Mouse (Mus musculus) E14TG2a.4 (cell line): ENCODE measurements around the gene Plpp7.
A peak's percentile ranks its signal among the peaks of the same experiment; 100 is the strongest.

Source experiments
- H3K27me3 ChIP-seq: 2 replicates; pipeline ENCODE4 v1.6.1; 2014; ENCODE audit warnings: low read length, control low read depth; ENCODE audit not compliant: insufficient read depth
- H3K36me3 ChIP-seq: 2 replicates; pipeline ENCODE4 v1.6.1; 2014; ENCODE audit warnings: low read length, control low read depth; ENCODE audit not compliant: insufficient read depth
- H3K4me1 ChIP-seq: replicated peaks from 2 replicates; pipeline ENCODE4 v1.6.1; 2014; ENCODE audit warnings: low read depth, low read length, control low read depth
- H3K4me3 ChIP-seq: replicated peaks from 2 replicates; pipeline ENCODE4 v1.5.1; 2014; ENCODE audit warnings: mild to moderate bottlenecking, low read length
- H3K9me3 ChIP-seq: 2 replicates; pipeline ENCODE4 v1.6.1; 2014; ENCODE audit warnings: low read length, control low read depth
- CTCF ChIP-seq: conservative IDR thresholded peaks from 2 replicates; pipeline ENCODE4 v1.5.1; 2014; ENCODE audit warnings: low read length
- NANOG ChIP-seq: IDR thresholded peaks from 2 replicates; pipeline ENCODE4 v1.6.1; 2014; ENCODE audit warnings: borderline replicate concordance, low read length, mixed read lengths
- POU5F1 ChIP-seq: IDR thresholded peaks from 2 replicates; pipeline ENCODE4 v1.6.1; 2014; ENCODE audit warnings: low read length, borderline replicate concordance

Gene Plpp7

DNA sequence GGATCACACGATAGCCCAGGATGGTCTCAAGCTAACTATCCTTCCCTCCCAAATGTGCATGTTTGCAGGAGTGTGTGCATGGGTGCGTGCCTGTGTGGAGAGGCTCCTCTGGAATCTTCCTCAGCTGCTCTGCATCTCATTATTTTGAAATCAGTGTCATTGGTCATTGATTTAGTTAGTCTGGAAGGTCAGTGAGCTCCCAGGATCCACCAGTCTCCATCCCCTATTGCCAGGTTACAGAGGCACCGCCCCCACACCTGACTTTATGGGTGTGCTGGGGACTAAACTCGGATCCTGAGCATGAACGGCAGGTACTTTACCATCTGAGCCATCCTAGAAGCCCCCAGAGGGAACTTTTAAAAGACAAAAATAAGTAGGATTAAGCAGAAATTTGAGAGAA lies 7.6 kb downstream of the Plpp7 start:
- Histone ChIP-seq H3K27me3 (peaks cover 2% of the 10 kb centered on the region; the same call in 1 of the 2 replicates), H3K36me3 (no peaks in the 10 kb centered on the region), H3K4me3 (peak overlapping the region; percentile 59), H3K9me3 (peaks cover 7% of the 10 kb centered on the region), H3K4me1 (peaks cover 39% of the 10 kb centered on the region)
- TF ChIP-seq NANOG (no peak), CTCF (no peak), POU5F1 (no peak)

GRCm38 (mm10) chr2:32103557-32103956 lies 8.2 kb downstream of the Plpp7 start:
- Histone ChIP-seq H3K4me3 (peak overlapping the region; percentile 59), H3K4me1 (peaks cover 39% of the 10 kb centered on the region), H3K9me3 (peaks cover 7% of the 10 kb centered on the region), H3K36me3 (no peaks in the 10 kb centered on the region), H3K27me3 (peaks cover 2% of the 10 kb centered on the region; the same call in 1 of the 2 replicates)
- TF ChIP-seq CTCF, result no peak
- TF ChIP-seq NANOG, result no peak
- TF ChIP-seq POU5F1, result no peak

DNA sequence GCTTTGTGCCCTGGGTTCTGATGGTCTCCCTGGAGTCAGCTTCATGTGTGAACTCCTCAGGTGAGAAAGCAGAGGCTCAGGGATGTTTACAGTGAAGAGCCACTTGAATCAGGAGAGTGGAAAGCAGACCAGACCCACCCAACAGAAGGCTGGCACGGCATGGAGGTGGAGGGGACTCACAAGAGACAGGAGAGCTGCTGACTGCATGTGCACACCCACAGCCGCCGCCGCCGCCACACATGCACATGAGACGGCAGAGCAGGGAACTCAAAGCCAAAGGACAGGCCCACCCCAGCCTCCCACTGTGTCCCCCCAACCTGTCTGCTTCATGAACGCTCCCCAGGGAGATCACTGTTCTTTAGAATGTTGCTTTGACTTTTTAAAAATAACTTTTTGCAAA lies 8.8 kb downstream of the Plpp7 start:
- no peak overlapping the region; the same call in 1 of the 2 replicates for H3K4me3 ChIP-seq
- peaks cover 7% of the 10 kb centered on the region for H3K9me3 ChIP-seq
- no peak for TF ChIP-seq POU5F1
- no peak for TF ChIP-seq CTCF
- no peak for TF ChIP-seq NANOG
- H3K36me3 ChIP-seq, result no peaks in the 10 kb centered on the region
- H3K27me3 ChIP-seq, result peaks cover 2% of the 10 kb centered on the region; the same call in 1 of the 2 replicates
- peaks cover 39% of the 10 kb centered on the region for H3K4me1 ChIP-seq

DNA sequence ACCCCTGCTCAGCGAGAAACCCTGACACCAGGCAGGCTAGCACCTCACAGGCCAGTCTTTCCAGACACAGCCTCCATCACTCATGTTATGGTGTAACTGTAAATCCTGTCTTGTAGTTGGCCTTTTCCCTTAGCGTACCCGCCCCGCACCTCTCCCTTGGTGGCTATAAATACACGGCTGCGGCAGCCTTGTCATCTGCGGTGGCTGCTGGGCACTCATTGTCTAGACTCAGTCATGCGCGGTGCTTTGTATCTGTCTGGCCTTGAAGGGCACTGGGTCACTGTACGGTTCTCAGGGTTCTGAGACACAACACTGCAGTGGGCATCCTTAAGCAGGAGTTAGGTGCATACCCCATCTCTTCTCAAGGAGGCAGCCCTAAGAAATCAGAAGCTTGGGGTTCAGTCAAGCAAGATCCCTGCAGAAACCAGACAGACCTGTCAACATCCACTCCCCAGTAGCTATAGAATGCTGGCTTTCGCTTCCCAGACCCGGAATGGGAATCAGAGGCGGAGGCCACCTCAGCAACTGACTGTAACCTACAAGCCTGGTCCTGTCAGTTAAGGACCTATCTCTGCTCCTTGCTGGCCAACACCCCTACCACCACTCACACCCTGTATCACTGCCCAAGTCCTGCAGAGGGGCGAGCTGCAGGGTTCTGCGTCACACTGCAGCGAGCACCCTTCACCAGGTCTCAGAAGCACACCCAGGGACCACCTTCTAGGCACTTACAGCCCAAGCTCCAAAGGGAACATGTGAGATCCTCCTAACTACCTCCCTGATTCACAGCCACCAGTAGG lies 10.0 kb downstream of the Plpp7 start:
- peaks cover 2% of the 10 kb centered on the region; the same call in 1 of the 2 replicates for H3K27me3 ChIP-seq
- peaks cover 47% of the 10 kb centered on the region for H3K4me1 ChIP-seq
- H3K36me3 ChIP-seq, result no peaks in the 10 kb centered on the region
- no peak overlapping the region for H3K4me3 ChIP-seq
- peaks cover 7% of the 10 kb centered on the region for H3K9me3 ChIP-seq
- no peak for TF ChIP-seq CTCF
- TF ChIP-seq NANOG, result no peak
- TF ChIP-seq POU5F1, result no peak

DNA sequence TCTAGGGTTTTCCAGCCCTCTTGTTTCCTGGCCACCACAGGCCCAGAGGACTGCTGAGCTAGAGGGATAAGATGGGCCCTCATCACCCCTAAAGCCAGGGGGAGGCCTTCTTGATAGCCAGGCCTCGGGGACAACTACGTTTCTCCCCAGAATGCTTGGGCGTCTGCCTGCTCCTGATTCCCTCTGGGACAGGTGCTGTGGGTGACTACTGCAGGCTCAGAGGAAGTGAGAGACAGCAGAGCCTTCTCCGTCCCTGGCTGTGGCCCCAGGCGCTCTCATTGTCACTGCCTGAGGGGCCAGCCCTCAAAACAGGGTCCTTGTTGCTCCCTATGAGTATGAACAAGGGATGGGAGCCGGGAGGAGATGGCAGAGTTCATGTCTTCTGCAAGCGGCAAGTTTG lies 10.6 kb downstream of the Plpp7 start:
- H3K36me3 ChIP-seq, result no peaks in the 10 kb centered on the region
- H3K4me1 ChIP-seq, result peaks cover 47% of the 10 kb centered on the region
- no peak overlapping the region for H3K4me3 ChIP-seq
- H3K9me3 ChIP-seq, result peaks cover 1% of the 10 kb centered on the region; the same call in 1 of the 2 replicates
- TF ChIP-seq NANOG, result no peak
- TF ChIP-seq POU5F1, result no peak
- TF ChIP-seq CTCF, result no peak
- H3K27me3 ChIP-seq, result peaks cover 2% of the 10 kb centered on the region; the same call in 1 of the 2 replicates

GRCm38 (mm10) chr2:32111268-32111667 lies 15.9 kb downstream of the Plpp7 start:
- H3K4me3 ChIP-seq, result no peak overlapping the region
- H3K36me3 ChIP-seq, result no peaks in the 10 kb centered on the region
- H3K4me1 ChIP-seq, result peaks cover 9% of the 10 kb centered on the region; the same call in 1 of the 2 replicates
- TF ChIP-seq POU5F1 (no peak), NANOG (no peak), CTCF (no peak)
- H3K9me3 ChIP-seq, result peaks cover 24% of the 10 kb centered on the region
- H3K27me3 ChIP-seq, result peaks cover 2% of the 10 kb centered on the region; the same call in 1 of the 2 replicates

- peaks cover 32% of the 10 kb centered on the region for H3K9me3 ChIP-seq
- TF ChIP-seq POU5F1 (no peak), NANOG (no peak), CTCF (no peak)
- H3K4me3 ChIP-seq, result no peak overlapping the region
- no peaks in the 10 kb centered on the region for H3K27me3 ChIP-seq
- peaks cover 9% of the 10 kb centered on the region; the same call in 1 of the 2 replicates for H3K4me1 ChIP-seq
- H3K36me3 ChIP-seq, result no peaks in the 10 kb centered on the region
Measured at GRCm38 (mm10) chr2:32112548-32112947, 17.2 kb downstream of the Plpp7 start.

DNA sequence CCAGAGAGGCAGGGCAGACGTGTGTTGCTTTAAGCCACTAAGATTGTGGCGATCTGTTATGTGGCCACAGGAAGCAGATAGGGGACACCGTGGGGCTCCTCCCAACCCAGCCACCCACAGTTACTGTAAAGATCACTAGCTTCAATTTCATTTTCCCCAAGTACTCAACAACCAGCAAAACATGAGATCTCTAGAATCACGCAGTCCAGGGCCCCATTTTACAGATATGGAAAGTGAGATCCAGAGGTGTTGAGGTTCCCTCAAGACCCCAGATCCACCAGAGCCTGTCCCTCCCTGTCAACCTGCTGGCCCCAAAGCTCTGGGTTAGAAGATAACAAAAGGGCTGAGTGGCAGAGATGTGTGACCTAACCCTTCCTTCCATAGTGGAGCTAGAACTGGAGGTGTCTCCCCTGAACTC lies 20.5 kb downstream of the Plpp7 start:
- H3K9me3 ChIP-seq, result peaks cover 44% of the 10 kb centered on the region
- H3K4me3 ChIP-seq, result no peak overlapping the region
- no peaks in the 10 kb centered on the region for H3K36me3 ChIP-seq
- TF ChIP-seq CTCF (no peak), NANOG (no peak), POU5F1 (no peak)
- H3K27me3 ChIP-seq, result no peaks in the 10 kb centered on the region
- no peaks in the 10 kb centered on the region for H3K4me1 ChIP-seq
